Mouse (Mus musculus) monocyte, adult 59 days (primary cell): ENCODE results near the gene Olfr806. TPM values are rescaled to one million over a fixed set of nuclear protein-coding genes. Genes with fewer than 3 reads are reported as not detected.

Source experiments
- total RNA-seq, 2 experiments: library from RNA; stranded (reverse); gene quantifications; one replicate each; pipeline ENCODE4 v1.2.4; 2023

The Olfr806 gene
- not detected for total RNA-seq

DNA sequence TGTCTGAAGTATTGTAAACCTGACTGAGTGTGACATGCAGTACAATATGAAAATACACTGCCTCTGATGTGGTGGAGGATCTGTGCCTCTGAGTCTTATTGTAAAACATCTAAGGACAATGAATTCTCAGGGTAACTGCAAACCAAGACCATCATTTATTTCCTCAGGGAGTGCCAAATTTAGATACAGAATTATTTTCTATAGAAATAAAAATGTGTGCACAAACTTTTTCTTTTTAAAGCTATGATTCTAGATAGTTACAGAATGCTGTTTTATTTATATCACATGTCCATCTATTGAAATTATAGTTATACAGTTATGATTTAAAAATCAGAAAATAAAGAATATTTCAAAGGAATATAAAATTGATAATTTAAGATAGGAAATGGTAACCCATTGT lies at the start of gene Olfr806:
Gene Olfr806, minus strand, starts transcription at position 101 of the 400 bp plus-strand sequence.

DNA sequence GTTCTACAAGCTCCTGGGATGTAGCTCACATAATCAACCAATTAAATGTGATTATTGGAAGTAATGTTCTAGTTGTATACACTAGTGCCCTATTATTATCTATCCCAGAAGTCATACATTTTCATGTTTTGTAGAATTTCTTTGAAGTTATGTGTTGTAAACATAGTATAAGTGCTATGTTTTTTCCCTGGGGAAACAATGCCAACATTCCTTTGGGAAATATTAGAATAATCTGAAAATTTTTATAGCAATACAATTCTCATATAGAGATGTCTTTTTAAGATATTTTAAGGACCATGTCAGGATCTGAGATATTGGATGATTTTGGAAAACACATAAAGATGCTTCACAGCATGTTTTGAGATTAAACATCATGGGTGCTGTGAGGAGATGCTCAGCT lies 32.6 kb upstream of the Olfr806 start, which contains the start of gene Olfr809:
Gene Olfr809, plus strand, starts transcription at position 301 of the 400 bp plus-strand sequence.

DNA sequence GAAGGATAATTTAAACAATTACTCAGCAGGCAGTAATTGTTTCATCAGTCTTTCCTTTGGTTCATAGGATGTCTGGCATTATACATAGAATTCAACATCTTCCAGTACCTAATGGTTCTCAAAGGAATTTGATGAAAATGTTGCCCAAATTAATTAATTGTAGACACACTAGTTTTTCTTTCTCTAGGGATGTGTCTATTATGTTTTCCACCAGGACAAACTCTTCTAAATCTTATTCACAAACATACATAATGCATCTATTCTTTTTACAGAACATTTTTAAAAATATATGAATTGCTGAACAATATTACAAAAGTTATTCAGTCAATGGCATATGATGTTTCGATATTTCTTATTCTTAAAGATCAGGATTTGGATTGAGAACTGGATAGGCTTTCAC lies 23.5 kb upstream of the Olfr806 start, which contains the start of gene Olfr808:
Gene Olfr808, plus strand, starts transcription at position 301 of the 400 bp plus-strand sequence.

DNA sequence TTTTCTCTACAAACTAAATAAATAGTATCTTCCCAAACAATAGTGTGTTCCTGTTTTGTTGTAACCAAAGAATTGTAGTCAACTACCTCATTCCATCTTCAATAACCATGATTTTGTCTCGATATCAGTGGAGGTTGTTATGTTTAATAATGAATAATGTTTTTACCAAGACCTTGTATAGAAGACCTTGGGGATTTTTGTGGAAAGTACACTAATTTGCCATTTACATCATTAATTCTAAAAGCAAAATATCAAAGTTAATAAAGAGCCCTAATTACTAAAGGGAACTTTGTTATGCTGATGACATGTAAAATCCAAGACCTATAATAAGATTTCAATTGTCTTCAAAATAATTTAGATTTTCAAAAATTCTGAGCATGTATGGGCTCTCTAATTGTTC lies 16.0 kb upstream of the Olfr806 start, which contains the start of gene Olfr807:
Gene Olfr807, minus strand, starts transcription at position 101 of the 400 bp plus-strand sequence.

DNA sequence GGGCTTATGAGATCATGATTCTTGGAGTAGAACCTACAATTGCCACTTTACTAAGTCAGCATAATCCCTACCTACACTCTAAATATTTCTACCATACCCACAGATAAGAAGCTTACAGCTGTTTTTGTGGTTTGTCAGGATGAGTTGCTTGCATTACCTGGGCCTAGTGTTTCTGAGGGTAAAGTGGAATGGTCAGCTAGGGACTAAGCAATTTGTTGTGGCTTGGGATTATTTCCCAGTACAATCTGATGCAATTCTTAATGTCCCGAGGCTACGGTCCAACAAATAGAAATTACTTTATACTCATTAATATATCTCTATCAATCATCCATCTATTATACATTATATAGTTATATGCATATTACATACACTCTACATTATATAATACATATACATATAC lies 12.4 kb downstream of the Olfr806 start, which contains the start of gene Olfr805:
Gene Olfr805, minus strand, starts transcription at position 101 of the 400 bp plus-strand sequence.

DNA sequence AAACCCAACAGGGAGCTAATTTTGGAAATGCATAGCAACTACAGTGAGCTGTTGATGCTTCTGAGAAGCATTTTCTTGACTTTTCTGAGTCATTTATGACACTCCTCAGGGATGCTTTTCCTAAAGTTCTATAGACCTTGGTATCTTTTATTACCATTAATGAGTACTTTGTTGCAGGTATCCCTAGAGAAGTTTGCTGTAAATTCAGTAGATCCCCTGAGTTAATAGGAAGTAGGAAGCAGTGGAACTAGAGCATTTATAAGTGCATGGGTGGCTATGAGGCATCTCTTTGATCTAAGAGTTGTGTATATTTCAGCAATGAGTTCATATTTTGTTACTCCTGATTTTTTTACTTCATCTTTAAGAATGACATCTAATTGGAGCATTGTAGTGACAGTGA lies 38.8 kb downstream of the Olfr806 start, which contains the start of gene Olfr804:
Gene Olfr804, plus strand, starts transcription at position 301 of the 400 bp plus-strand sequence.

DNA sequence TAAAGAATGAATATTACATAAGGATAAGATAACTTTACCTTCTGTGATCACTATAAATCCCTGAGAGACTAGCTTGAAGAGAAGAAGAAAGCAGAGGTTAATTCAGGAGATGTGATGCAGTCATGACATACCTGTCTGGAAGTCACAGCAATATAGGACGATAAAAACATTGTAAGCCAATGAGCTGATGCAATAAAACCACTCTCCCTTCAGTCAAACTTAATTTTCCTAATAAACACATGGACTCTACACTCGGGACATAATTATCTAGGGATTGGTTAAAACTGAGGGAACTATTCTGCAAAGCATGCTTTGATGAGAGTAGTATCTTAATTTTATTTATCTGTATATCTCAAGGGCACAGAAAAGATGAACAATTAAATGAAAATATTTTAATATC lies 47.5 kb downstream of the Olfr806 start, which contains the start of gene Olfr803:
Gene Olfr803, minus strand, starts transcription at position 101 of the 400 bp plus-strand sequence.

DNA sequence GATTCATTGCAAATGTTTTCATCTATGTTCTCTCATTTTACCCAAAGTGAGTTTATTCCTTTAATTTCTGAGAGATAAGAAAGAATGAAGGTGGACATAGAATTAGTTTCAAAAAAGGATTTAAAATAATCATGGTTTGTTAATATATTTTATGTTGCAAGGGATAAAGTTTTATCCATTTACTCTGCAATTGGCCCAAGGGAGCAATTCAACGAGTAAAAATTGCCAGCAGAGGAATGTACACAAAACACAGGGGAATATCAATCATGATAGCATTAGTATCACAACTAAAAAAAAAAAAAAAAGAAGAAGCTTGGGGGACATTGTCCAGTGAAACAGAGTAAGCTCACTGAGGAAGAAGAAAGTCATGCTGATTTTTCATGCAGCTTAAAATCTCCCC lies 53.7 kb downstream of the Olfr806 start, which contains the start of gene Olfr802:
Gene Olfr802, minus strand, starts transcription at position 101 of the 400 bp plus-strand sequence.

Other genes with a start within 250 kb of the Olfr806 start
- not detected for gene Olfr790, start 243.4 kb downstream of the Olfr806 start, total RNA-seq
- gene Olfr791, start 220.1 kb downstream of the Olfr806 start, total RNA-seq = not detected
- not detected for gene Olfr792, start 202.8 kb downstream of the Olfr806 start, total RNA-seq
- not detected for gene Olfr794, start 174.3 kb downstream of the Olfr806 start, total RNA-seq
- not detected for gene Olfr796, start 129.4 kb downstream of the Olfr806 start, total RNA-seq
- gene Olfr798, start 114.0 kb downstream of the Olfr806 start, total RNA-seq = not detected
- gene Olfr799, start 104.4 kb downstream of the Olfr806 start, total RNA-seq = not detected
- gene Olfr800, start 84.2 kb downstream of the Olfr806 start, total RNA-seq = not detected
- not detected for gene Olfr801, start 68.1 kb downstream of the Olfr806 start, total RNA-seq
- gene Olfr802, start 53.8 kb downstream of the Olfr806 start, total RNA-seq = not detected
- gene Olfr803, start 47.6 kb downstream of the Olfr806 start, total RNA-seq = not detected
- not detected for gene Olfr804, start 38.7 kb downstream of the Olfr806 start, total RNA-seq
- not detected for gene Olfr805, start 12.5 kb downstream of the Olfr806 start, total RNA-seq
- gene Olfr807, start 15.9 kb upstream of the Olfr806 start, total RNA-seq = not detected
- gene Olfr808, start 23.6 kb upstream of the Olfr806 start, total RNA-seq = not detected
- not detected for gene Olfr809, start 32.7 kb upstream of the Olfr806 start, total RNA-seq
- gene Olfr810, start 53.0 kb upstream of the Olfr806 start, total RNA-seq = not detected
- gene Olfr811, start 62.5 kb upstream of the Olfr806 start, total RNA-seq = not detected
- gene Olfr812, start 104.2 kb upstream of the Olfr806 start, total RNA-seq = not detected
- gene Olfr813, start 113.4 kb upstream of the Olfr806 start, total RNA-seq = not detected
- not detected for gene Olfr814, start 137.9 kb upstream of the Olfr806 start, total RNA-seq
- gene Olfr815, start 163.9 kb upstream of the Olfr806 start, total RNA-seq = not detected
- not detected for gene Olfr816, start 173.7 kb upstream of the Olfr806 start, total RNA-seq
- not detected for gene Olfr818, start 207.2 kb upstream of the Olfr806 start, total RNA-seq
- not detected for gene Olfr819, start 225.3 kb upstream of the Olfr806 start, total RNA-seq
- not detected for gene Olfr247, start 234.2 kb upstream of the Olfr806 start, total RNA-seq
- not detected for gene Gm10310, start 243.1 kb upstream of the Olfr806 start, total RNA-seq